ENCODE assay signal across 14 mouse cellular contexts in genomic region chr9:15523646-15524045, GRCm38 (mm10).
"Had no signal": no experiment of that assay in that cellular context is flagged by ENCODE, and none has a peak within 500 bp of the region (broad histone marks: within the 10 kb centered on the region; RNA-seq: fewer than 3 reads in every experiment).

No protein-coding gene starts in this region.

- H3K27ac ChIP-seq: left cerebral cortex, adult 2 months; limb, embryonic 10.5 days; liver, embryonic 15.5 days; macrophage; midbrain, embryonic 12.5 days; neural tube, embryonic 13.5 days had no signal

- DNase-seq: kidney, postnatal 10 days; kidney, postnatal 4 days; lung, adult 2 months; lung, postnatal 10 days; retina, postnatal 1 day; right cerebral cortex, postnatal 4 days; spleen, adult 18-20 months; thymus, postnatal 4 days had no signal

- H3K4me3 ChIP-seq: left cerebral cortex, adult 2 months; limb, embryonic 10.5 days; liver, embryonic 15.5 days; midbrain, embryonic 12.5 days; neural tube, embryonic 13.5 days had no signal
